Mouse (Mus musculus) thymus, adult 2 months (tissue): ENCODE data around the gene Stx5a.

Experiments
- CTCF ChIP-seq: fragments of 200-500 bp; IDR thresholded peaks from 2 replicates; pipeline ENCODE4 v1.5.1; 2012; ENCODE audit warnings: mild to moderate bottlenecking, control low read depth, low read length, moderate library complexity, borderline replicate concordance; ENCODE audit not compliant: control insufficient read depth, poor library complexity, insufficient read depth; ENCODE audit errors: extremely low read depth
- POLR2A ChIP-seq: fragments of 200-500 bp; IDR thresholded peaks from 2 replicates; pipeline ENCODE4 v1.6.1; 2012; ENCODE audit warnings: mild to moderate bottlenecking, low read length, control low read depth, moderate library complexity; ENCODE audit not compliant: control insufficient read depth, poor library complexity, insufficient read depth; ENCODE audit errors: extremely low read depth

- TF ChIP-seq POLR2A = no peak
- TF ChIP-seq CTCF = no peak
Observed at GRCm38 (mm10) chr19:8705026-8705708, 36.0 kb upstream of the Stx5a start.
